Mouse (Mus musculus): ENCODE data around the gene Gpsm3. TPM values are rescaled to one million over a fixed set of nuclear protein-coding genes. Genes with fewer than 3 reads are reported as not detected.

Gpsm3 gene
- total RNA-seq, 2 experiments from 2014 or later = 1.8 to 2.4 TPM

GRCm38 (mm10) chr17:34611050-34611449 lies 21.4 kb downstream of the Gpsm3 start:
- Histone ChIP-seq H3K4me3 (no peak overlapping the region), H3K27ac (no peak overlapping the region)
- intact Hi-C loops (cut with DNase I) = no loop called here
- DNase-seq = no peak
- no peak for TF ChIP-seq CTCF (IDR thresholded peaks at IDR 0.05)

- Histone ChIP-seq H3K4me3 (no peak overlapping the region), H3K27ac (no peak overlapping the region)
- no peak for DNase-seq
- TF ChIP-seq CTCF (IDR thresholded peaks at IDR 0.05) = no peak
- intact Hi-C loops (cut with DNase I) = no loop called here
These were observed 23.5 kb downstream of the Gpsm3 start for GRCm38 (mm10) chr17:34613054-34613645.

GRCm38 (mm10) chr17:34613830-34614229 lies 24.2 kb downstream of the Gpsm3 start:
- H3K4me3 ChIP-seq = no peak overlapping the region
- DNase-seq = no peak
- no peak for TF ChIP-seq CTCF (IDR thresholded peaks at IDR 0.05)
- intact Hi-C loops (cut with DNase I) = no loop called here
- H3K27ac ChIP-seq = no peak overlapping the region

- Histone ChIP-seq H3K4me3 (no peak within 1 kb of the TSS), H3K27ac (peak within 1 kb of the TSS; percentile 65)
- intact Hi-C loops (cut with DNase I) = loop anchor here (5.0 kb wide), 1 partner anchor 44 kb away; no protein-coding TSS in a partner anchor
These were observed 26.3 kb downstream of the Gpsm3 start, which contains the start of gene Egfl8 for GRCm38 (mm10) chr17:34615871-34616270. Gene Egfl8, minus strand, starts transcription at chr17:34615971.

GRCm38 (mm10) chr17:34618999-34619398 lies 29.4 kb downstream of the Gpsm3 start:
- TF ChIP-seq CTCF (IDR thresholded peaks at IDR 0.05) = peak; percentile 90
- intact Hi-C loops (cut with DNase I) = loop anchor here (2.0 to 5.0 kb wide), 2 partner anchors 47 to 178 kb away; no protein-coding TSS in a partner anchor
- peak; percentile 76 for DNase-seq
- Histone ChIP-seq H3K27ac (no peak overlapping the region), H3K4me3 (no peak overlapping the region)

More at GRCm38 (mm10) chr17:34615871-34616270, 26.3 kb downstream of the Gpsm3 start, which contains the start of gene Egfl8:
- no peak for DNase-seq
- TF ChIP-seq CTCF (IDR thresholded peaks at IDR 0.05) = no peak

GRCm38 (mm10) chr17:34621006-34621405 lies 31.4 kb downstream of the Gpsm3 start:
- no peak overlapping the region for H3K27ac ChIP-seq
- intact Hi-C loops (cut with DNase I) = no loop called here
- TF ChIP-seq CTCF (IDR thresholded peaks at IDR 0.05) = no peak
- DNase-seq = no peak
- no peak overlapping the region for H3K4me3 ChIP-seq

- intact Hi-C loops (cut with DNase I) = no loop called here
- Histone ChIP-seq H3K27ac (no peak overlapping the region), H3K4me3 (no peak overlapping the region)
- no peak for DNase-seq
- peak; percentile 23; the same call in 1 of the 2 replicates for TF ChIP-seq CTCF (IDR thresholded peaks at IDR 0.05)
These were observed 33.6 kb downstream of the Gpsm3 start for GRCm38 (mm10) chr17:34623161-34623560.

GRCm38 (mm10) chr17:34624981-34625380 lies 35.4 kb downstream of the Gpsm3 start:
- intact Hi-C loops (cut with DNase I) = no loop called here
- no peak for DNase-seq
- H3K27ac ChIP-seq = no peak overlapping the region
- no peak for TF ChIP-seq CTCF (IDR thresholded peaks at IDR 0.05)
- no peak overlapping the region for H3K4me3 ChIP-seq

- intact Hi-C loops (cut with DNase I) = loop anchor here (2.0 kb wide), 1 partner anchor 21 kb away; the partner anchor contains the start of gene Agpat1
- Histone ChIP-seq H3K4me3 (peak overlapping the region; percentile 94), H3K27ac (peak overlapping the region; percentile 96)
- no peak for TF ChIP-seq CTCF (IDR thresholded peaks at IDR 0.05)
- no peak for DNase-seq
These were observed 36.6 kb downstream of the Gpsm3 start for GRCm38 (mm10) chr17:34626062-34626772.

- peak; percentile 52 for TF ChIP-seq CTCF (IDR thresholded peaks at IDR 0.05)
- peak overlapping the region; percentile 96 for H3K27ac ChIP-seq
- H3K4me3 ChIP-seq = peak overlapping the region; percentile 94
- DNase-seq = no peak
- intact Hi-C loops (cut with DNase I) = loop anchor here (2.0 kb wide), 1 partner anchor 22 kb away; the partner anchor contains the start of gene Agpat1
These were observed 37.1 kb downstream of the Gpsm3 start for GRCm38 (mm10) chr17:34626773-34627092.

GRCm38 (mm10) chr17:34627093-34627942 lies 37.7 kb downstream of the Gpsm3 start:
- peak overlapping the region; percentile 96 for H3K27ac ChIP-seq
- no peak for TF ChIP-seq CTCF (IDR thresholded peaks at IDR 0.05)
- peak overlapping the region; percentile 94 for H3K4me3 ChIP-seq
- intact Hi-C loops (cut with DNase I) = loop anchor here (2.0 kb wide), 1 partner anchor 23 kb away; the partner anchor contains the start of gene Agpat1
- DNase-seq = peak; percentile 92

- intact Hi-C loops (cut with DNase I) = loop anchor here (2.0 kb wide), 1 partner anchor 23 kb away; the partner anchor contains the start of gene Agpat1
- H3K4me3 ChIP-seq = peak within 1 kb of the TSS; percentile 94
- H3K27ac ChIP-seq = peak within 1 kb of the TSS; percentile 96
- peak; percentile 80 for DNase-seq
- no peak for TF ChIP-seq CTCF (IDR thresholded peaks at IDR 0.05)
These were observed 38.5 kb downstream of the Gpsm3 start, which contains the start of gene Ppt2 for GRCm38 (mm10) chr17:34627943-34628643. Gene Ppt2, minus strand, starts transcription at chr17:34628510.
